Mouse (Mus musculus) forebrain, embryonic 12.5 days (tissue): ENCODE measurements around the gene Cmtm2a. TPM values are rescaled to one million over a fixed set of nuclear protein-coding genes. Genes with fewer than 3 reads are reported as not detected.

Experiments
- ATAC-seq: fragments of 200-750 bp; cut with Nextera tagmentation; 2 replicates; pipeline ENCODE4 v1.8.0; 2017; ENCODE audit warnings: moderate TSS enrichment; ENCODE audit not compliant: low FRiP score
- H3K27ac ChIP-seq: fragments of 300-500 bp; sonication (generic); 2 replicates; pipeline ENCODE4 v1.5.1; 2016; ENCODE audit warnings: mild to moderate bottlenecking
- H3K27me3 ChIP-seq: fragments of 300-500 bp; sonication (generic); 2 replicates; pipeline ENCODE4 v1.6.1; 2016; ENCODE audit warnings: mild to moderate bottlenecking
- H3K36me3 ChIP-seq: fragments of 300-500 bp; sonication (generic); replicated peaks from 2 replicates; pipeline ENCODE4 v1.6.1; 2016; ENCODE audit warnings: mild to moderate bottlenecking
- H3K4me1 ChIP-seq: fragments of 300-500 bp; sonication (generic); 2 replicates; pipeline ENCODE4 v1.6.1; 2016
- H3K4me2 ChIP-seq: fragments of 300-500 bp; sonication (generic); 2 replicates; pipeline ENCODE4 v1.6.1; 2016; ENCODE audit warnings: mild to moderate bottlenecking, moderate library complexity
- H3K4me3 ChIP-seq: fragments of 300-500 bp; sonication (generic); replicated peaks from 2 replicates; pipeline ENCODE4 v1.5.1; 2016; ENCODE audit warnings: mild to moderate bottlenecking
- H3K9ac ChIP-seq: fragments of 300-500 bp; sonication (generic); 2 replicates; pipeline ENCODE4 v1.6.1; 2016; ENCODE audit warnings: mild to moderate bottlenecking
- H3K9me3 ChIP-seq: fragments of 300-500 bp; sonication (generic); 2 replicates; pipeline ENCODE4 v1.6.1; 2016
- whole genome bisulfite sequencing: fragments of 180-500 bp; shearing (Covaris S2); methylation state at CpG from one replicate; pipeline ENCODE4 v1.1.7; 2016; 5-methylcytosine and 5-hydroxymethylcytosine counted together
- polyA plus RNA-seq: library from polyadenylated mRNA; unstranded; fragments of >200 nt; fragmentation: Nextera tagmentation; extraction: Ambion mirVana; gene quantifications from 2 replicates; pipeline ENCODE4 v1.2.1, GENCODE M21; 2016

Cmtm2a gene
- polyA plus RNA-seq, 1 experiment from 2014 or later: not detected

GRCm38 (mm10) chr8:104242038-104242644, 50.8 kb downstream of the Cmtm2a start:
- H3K27ac ChIP-seq: no peak overlapping the region
- no peak for ATAC-seq
- peaks cover 71% of the 10 kb centered on the region for H3K36me3 ChIP-seq
- H3K4me3 ChIP-seq: no peak overlapping the region
- no peaks in the 10 kb centered on the region for H3K27me3 ChIP-seq
- H3K9me3 ChIP-seq: no peaks in the 10 kb centered on the region
- H3K4me2 ChIP-seq: no peak overlapping the region
- 90% methylated on average over 12 of the region's 12 CpGs for WGBS
- no peak overlapping the region for H3K9ac ChIP-seq
- peaks cover 5% of the 10 kb centered on the region for H3K4me1 ChIP-seq

DNA sequence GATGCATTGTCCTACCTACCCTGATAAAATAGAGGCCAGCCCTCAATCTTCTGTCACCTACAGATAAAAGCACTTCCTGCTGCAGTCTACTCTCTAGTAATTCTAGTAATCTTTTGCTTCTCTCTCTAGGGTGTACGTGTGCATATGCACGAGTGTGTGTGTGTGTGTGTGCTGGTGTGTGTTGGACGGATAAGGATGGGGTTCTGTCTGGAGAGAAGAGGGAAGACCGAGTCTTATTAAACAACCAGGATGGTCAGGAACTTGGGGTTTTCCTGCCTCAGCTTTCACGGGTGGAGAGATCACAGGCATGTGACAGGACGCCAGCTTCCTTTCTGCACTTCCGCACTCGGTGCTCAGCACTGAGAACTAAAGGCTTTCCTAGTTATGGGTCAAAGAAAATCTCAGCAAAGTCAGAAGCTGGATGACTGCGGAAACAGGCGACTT, 53.5 kb downstream of the Cmtm2a start:
- Histone ChIP-seq H3K27ac (no peak overlapping the region), H3K27me3 (no peaks in the 10 kb centered on the region), H3K9me3 (no peaks in the 10 kb centered on the region), H3K4me1 (no peaks in the 10 kb centered on the region), H3K4me2 (no peak overlapping the region), H3K9ac (no peak overlapping the region), H3K36me3 (peaks cover 83% of the 10 kb centered on the region), H3K4me3 (no peak overlapping the region)
- ATAC-seq: no peak
- WGBS: 89% methylated on average over 10 of the region's 10 CpGs

DNA sequence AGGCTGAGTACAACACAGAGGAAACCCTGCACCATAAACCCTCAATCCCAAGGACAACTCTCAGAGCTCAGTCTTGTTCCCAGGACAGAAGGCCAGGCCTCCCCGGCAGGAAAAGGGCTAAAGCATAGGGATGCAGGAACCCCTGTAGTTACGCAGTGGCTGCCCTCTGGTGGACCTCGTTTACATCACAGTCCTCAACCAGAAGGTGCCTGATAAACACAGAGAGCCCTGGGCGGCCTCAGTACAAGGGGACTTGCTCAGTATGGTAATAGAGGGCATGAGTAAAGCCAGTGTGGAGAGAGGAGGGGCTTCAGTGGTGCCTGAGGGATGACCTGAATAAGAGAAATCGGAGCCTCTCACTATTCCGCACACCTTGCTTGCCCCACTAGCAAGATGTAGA, 58.4 kb downstream of the Cmtm2a start:
- Histone ChIP-seq H3K4me2 (no peak overlapping the region), H3K27ac (no peak overlapping the region), H3K4me1 (no peaks in the 10 kb centered on the region), H3K36me3 (peaks cover 87% of the 10 kb centered on the region), H3K4me3 (no peak overlapping the region), H3K27me3 (no peaks in the 10 kb centered on the region), H3K9me3 (no peaks in the 10 kb centered on the region), H3K9ac (no peak overlapping the region)
- 44% methylated on average over 6 of the region's 6 CpGs for WGBS
- peak; percentile 33; the same call in 1 of the 2 replicates for ATAC-seq

- no peaks in the 10 kb centered on the region for H3K9me3 ChIP-seq
- H3K27ac ChIP-seq: no peak overlapping the region
- H3K9ac ChIP-seq: no peak overlapping the region
- 93% methylated on average over 5 of the region's 5 CpGs for WGBS
- no peaks in the 10 kb centered on the region for H3K27me3 ChIP-seq
- H3K4me3 ChIP-seq: no peak overlapping the region
- no peak overlapping the region for H3K4me2 ChIP-seq
- ATAC-seq: no peak
- H3K36me3 ChIP-seq: peaks cover 86% of the 10 kb centered on the region
- H3K4me1 ChIP-seq: no peaks in the 10 kb centered on the region
These were observed 60.1 kb downstream of the Cmtm2a start for GRCm38 (mm10) chr8:104232919-104233318.

DNA sequence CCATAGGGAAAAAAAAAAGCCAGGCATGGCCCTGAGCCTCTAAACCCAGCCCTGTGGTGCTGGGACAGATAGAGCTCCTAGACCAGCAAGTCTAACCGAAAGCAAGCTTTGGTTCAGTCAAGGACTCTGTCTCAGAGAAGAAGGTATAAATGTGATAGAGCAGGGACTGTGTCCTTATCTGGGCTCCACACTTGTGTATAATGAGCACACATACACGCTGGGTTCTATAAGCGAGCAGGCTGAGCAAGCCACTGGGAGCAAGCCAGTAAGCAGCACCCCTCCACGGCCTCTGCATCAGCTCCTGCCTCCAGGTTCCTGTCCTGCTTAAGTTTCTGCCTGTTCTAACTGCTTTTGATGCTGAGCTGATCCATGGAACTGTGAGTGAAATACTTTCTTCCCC, 60.9 kb downstream of the Cmtm2a start:
- peaks cover 86% of the 10 kb centered on the region for H3K36me3 ChIP-seq
- no peak for ATAC-seq
- H3K27me3 ChIP-seq: no peaks in the 10 kb centered on the region
- no peak overlapping the region for H3K4me2 ChIP-seq
- H3K4me3 ChIP-seq: no peak overlapping the region
- 100% methylated on average over 4 of the region's 4 CpGs for WGBS
- H3K9me3 ChIP-seq: no peaks in the 10 kb centered on the region
- H3K27ac ChIP-seq: no peak overlapping the region
- H3K9ac ChIP-seq: no peak overlapping the region
- H3K4me1 ChIP-seq: no peaks in the 10 kb centered on the region

Other genes starting within 250 kb of the Cmtm2a start
- 10.0 and 10.9 TPM in 2 replicates for gene Cdh5, start 191.6 kb downstream of the Cmtm2a start, polyA plus RNA-seq
- gene Bean1, start 122.7 kb downstream of the Cmtm2a start, polyA plus RNA-seq: 0.31 and 0.82 TPM in 2 replicates
- gene Tk2, start 44.6 kb downstream of the Cmtm2a start, polyA plus RNA-seq: 35.4 and 35.9 TPM in 2 replicates
- 39.6 and 45.2 TPM in 2 replicates for gene Cklf, start 42.3 kb downstream of the Cmtm2a start, polyA plus RNA-seq
- not detected in 2 replicates for gene Gm45711, start 16.9 kb upstream of the Cmtm2a start, polyA plus RNA-seq
- gene Cmtm1, start 17.0 kb upstream of the Cmtm2a start, polyA plus RNA-seq: not detected in 2 replicates
- not detected in 2 replicates for gene Gm11020, start 28.4 kb upstream of the Cmtm2a start, polyA plus RNA-seq
- not detected in 2 replicates for gene Cmtm2b, start 29.0 kb upstream of the Cmtm2a start, polyA plus RNA-seq
- 51.3 and 59.9 TPM in 2 replicates for gene Cmtm3, start 46.2 kb upstream of the Cmtm2a start, polyA plus RNA-seq
- gene Cmtm4, start 102.6 kb upstream of the Cmtm2a start, polyA plus RNA-seq: 3.3 and 3.5 TPM in 2 replicates
- 129 and 136 TPM in 2 replicates for gene Dync1li2, start 149.9 kb upstream of the Cmtm2a start, polyA plus RNA-seq
- 0.18 and 0.32 TPM in 2 replicates for gene Terb1, start 216.7 kb upstream of the Cmtm2a start, polyA plus RNA-seq
- 124 and 128 TPM in 2 replicates for gene Nae1, start 241.5 kb upstream of the Cmtm2a start, polyA plus RNA-seq
- 1.5 and 1.6 TPM in 2 replicates for gene Car7, start 241.5 kb upstream of the Cmtm2a start, polyA plus RNA-seq